ENCODE assay signal across 10 mouse cellular contexts in the genomic region with DNA sequence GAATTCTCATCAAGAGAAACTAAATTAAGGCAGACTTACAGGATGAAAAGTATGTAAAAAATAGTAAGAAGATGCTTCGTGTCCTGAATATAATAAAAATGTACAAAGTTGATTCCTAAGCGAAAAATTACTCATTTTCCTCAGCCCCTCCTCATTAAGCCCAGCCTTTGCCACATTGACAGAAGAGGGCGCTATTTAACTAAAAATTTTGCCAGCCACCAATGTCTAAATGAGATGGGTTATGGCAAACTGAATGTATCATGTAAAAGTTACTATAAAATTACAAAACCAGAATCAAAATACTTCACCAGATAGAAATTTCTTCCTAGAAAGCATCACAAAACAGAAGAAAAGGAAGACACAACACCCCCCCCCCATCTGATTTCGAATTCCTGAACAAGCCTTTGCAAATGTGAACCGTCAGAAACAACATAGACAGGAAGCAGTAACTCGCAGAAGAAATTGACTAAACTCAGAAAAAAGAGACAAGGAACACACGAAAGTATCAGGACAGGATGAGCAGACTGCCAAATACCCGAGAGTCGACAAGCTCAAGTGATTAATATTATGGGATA.
DNase-seq lines count a peak whose midpoint lies in the region; ATAC-seq and TF ChIP-seq lines count a peak whose summit lies in the region.
"Had no signal": no experiment of that assay in that cellular context is flagged by ENCODE, and none has a peak within 500 bp of the region (broad histone marks: within the 10 kb centered on the region; RNA-seq: fewer than 3 reads in every experiment).

No protein-coding gene starts in this region.

- H3K27me3 ChIP-seq in hindbrain, embryonic 16.5 days (replicated peaks; ENCODE audit: control insufficient read depth, insufficient read depth, low read length): no peaks in the 10 kb centered on the region
- no peaks in the 10 kb centered on the region for H3K27me3 ChIP-seq in hindbrain, embryonic 12.5 days
- no peaks in the 10 kb centered on the region for H3K27me3 ChIP-seq in hindbrain, postnatal 0 days (ENCODE audit: insufficient read depth, low read length)
- H3K27me3 ChIP-seq: embryonic facial prominence, embryonic 12.5 days; limb, embryonic 15.5 days had no signal

- TF ChIP-seq CTCF in hindbrain, postnatal 0 days (IDR thresholded peaks at IDR 0.05; ENCODE audit: low read depth): peak; percentile 73

- DNase-seq in A20 (ENCODE audit: low read depth, low spot score): peak; percentile 53
- peak; percentile 43 for DNase-seq in Muller cell, postnatal 12 days (ENCODE audit: inconsistent ontology term)
- peak; percentile 77 for DNase-seq in hindbrain, postnatal 0 days (ENCODE audit: low spot score)
- peak; percentile 9 for DNase-seq in right cerebral cortex, postnatal 14 days
- DNase-seq in gastrocnemius, adult 8-10 months (ENCODE audit: low spot score in 2 of 2): no peak
- DNase-seq in ovary, postnatal 14 days (ENCODE audit: low spot score): no peak

- no peak overlapping the region for H3K4me2 ChIP-seq in hindbrain, embryonic 16.5 days (ENCODE audit: low read length)
- H3K4me2 ChIP-seq in hindbrain, embryonic 12.5 days (replicated peaks): no peak overlapping the region
- no peak overlapping the region for H3K4me2 ChIP-seq in hindbrain, postnatal 0 days (ENCODE audit: low read depth, low read length)
- H3K4me2 ChIP-seq: embryonic facial prominence, embryonic 12.5 days; limb, embryonic 15.5 days had no signal

- H3K9ac ChIP-seq in hindbrain, embryonic 16.5 days (ENCODE audit: low read depth, low read length): no peak overlapping the region
- H3K9ac ChIP-seq in hindbrain, embryonic 12.5 days: no peak overlapping the region
- H3K9ac ChIP-seq in hindbrain, postnatal 0 days (replicated peaks; ENCODE audit: low read length): no peak overlapping the region
- H3K9ac ChIP-seq: embryonic facial prominence, embryonic 12.5 days; limb, embryonic 15.5 days had no signal

- no peaks in the 10 kb centered on the region for H3K36me3 ChIP-seq in hindbrain, embryonic 16.5 days (ENCODE audit: control insufficient read depth, insufficient read depth, low read length)
- no peaks in the 10 kb centered on the region for H3K36me3 ChIP-seq in hindbrain, embryonic 12.5 days
- H3K36me3 ChIP-seq in hindbrain, postnatal 0 days (ENCODE audit: insufficient read depth, low read length): no peaks in the 10 kb centered on the region
- H3K36me3 ChIP-seq: embryonic facial prominence, embryonic 12.5 days; limb, embryonic 15.5 days had no signal

- no peaks in the 10 kb centered on the region for H3K9me3 ChIP-seq in hindbrain, embryonic 16.5 days (ENCODE audit: control insufficient read depth, low read length)
- no peaks in the 10 kb centered on the region for H3K9me3 ChIP-seq in hindbrain, embryonic 12.5 days (replicated peaks)
- H3K9me3 ChIP-seq in hindbrain, postnatal 0 days (ENCODE audit: low read length): no peaks in the 10 kb centered on the region
- H3K9me3 ChIP-seq: embryonic facial prominence, embryonic 12.5 days; limb, embryonic 15.5 days had no signal

- H3K4me1 ChIP-seq in hindbrain, embryonic 16.5 days (ENCODE audit: control insufficient read depth, insufficient read depth, low read depth, low read length): no peaks in the 10 kb centered on the region
- no peaks in the 10 kb centered on the region for H3K4me1 ChIP-seq in hindbrain, embryonic 12.5 days
- no peaks in the 10 kb centered on the region for H3K4me1 ChIP-seq in hindbrain, postnatal 0 days (ENCODE audit: insufficient read depth, low read length)
- H3K4me1 ChIP-seq: embryonic facial prominence, embryonic 12.5 days; limb, embryonic 15.5 days had no signal

- H3K27ac ChIP-seq in hindbrain, embryonic 16.5 days (ENCODE audit: low read depth, low read length): no peak overlapping the region
- H3K27ac ChIP-seq in hindbrain, embryonic 12.5 days: no peak overlapping the region
- no peak overlapping the region for H3K27ac ChIP-seq in hindbrain, postnatal 0 days
- H3K27ac ChIP-seq: embryonic facial prominence, embryonic 12.5 days; limb, embryonic 15.5 days had no signal

- peak; percentile 60; the same call in 1 of the 2 replicates for ATAC-seq in hindbrain, embryonic 16.5 days
- no peak for ATAC-seq in hindbrain, embryonic 12.5 days (ENCODE audit: low FRiP score)
- 0 out of 2 replicates have a peak, but pooled peaks have one; percentile 61 for ATAC-seq in hindbrain, postnatal 0 days

- H3K4me3 ChIP-seq in hindbrain, embryonic 16.5 days (ENCODE audit: low read length): no peak overlapping the region
- no peak overlapping the region for H3K4me3 ChIP-seq in hindbrain, embryonic 12.5 days
- H3K4me3 ChIP-seq in hindbrain, postnatal 0 days (ENCODE audit: low read length): no peak overlapping the region
- H3K4me3 ChIP-seq: embryonic facial prominence, embryonic 12.5 days; limb, embryonic 15.5 days had no signal

- 50% methylated on average over 9 of the region's 9 CpGs for WGBS in hindbrain, embryonic 16.5 days
- WGBS in hindbrain, embryonic 12.5 days: 54% methylated on average over 9 of the region's 9 CpGs
- 52% methylated on average over 9 of the region's 9 CpGs for WGBS in hindbrain, postnatal 0 days

Comparison
In these comparisons a context has a peak if more than half of its experiments do, and no peak if none do; other contexts are left out.
1. DNase-seq: peak in A20 (single experiment), Muller cell, postnatal 12 days (single experiment), hindbrain, postnatal 0 days (single experiment) and right cerebral cortex, postnatal 14 days (single experiment); none in gastrocnemius, adult 8-10 months (0 of 2) and ovary, postnatal 14 days (single experiment).